Mouse (Mus musculus) forebrain, embryonic 15.5 days (tissue): ENCODE results near the gene Csnk2b. TPM values are rescaled to one million over a fixed set of nuclear protein-coding genes. Genes with fewer than 3 reads are reported as not detected.

Experiments used
- ATAC-seq: fragments of 200-750 bp; cut with Nextera tagmentation; replicated peaks from 2 replicates; pipeline ENCODE4 v1.8.0; 2017; ENCODE audit warnings: mild to moderate bottlenecking, moderate TSS enrichment, moderate library complexity
- H3K27ac ChIP-seq: fragments of 300-500 bp; sonication (generic); replicated peaks from 2 replicates; pipeline ENCODE4 v1.5.1; 2015; ENCODE audit warnings: mild to moderate bottlenecking, inconsistent platforms
- H3K27me3 ChIP-seq: fragments of 300-500 bp; sonication (generic); 2 replicates; pipeline ENCODE4 v1.6.1; 2015; ENCODE audit warnings: inconsistent platforms
- H3K36me3 ChIP-seq: fragments of 300-500 bp; sonication (generic); 2 replicates; pipeline ENCODE4 v1.6.1; 2015; ENCODE audit warnings: mild to moderate bottlenecking, inconsistent platforms
- H3K4me1 ChIP-seq: fragments of 300-500 bp; sonication (generic); 2 replicates; pipeline ENCODE4 v1.6.1; 2015; ENCODE audit warnings: inconsistent platforms
- H3K4me2 ChIP-seq: fragments of 300-500 bp; sonication (generic); replicated peaks from 2 replicates; pipeline ENCODE4 v1.6.1; 2015; ENCODE audit warnings: mild to moderate bottlenecking, inconsistent platforms
- H3K4me3 ChIP-seq: fragments of 300-500 bp; sonication (generic); 2 replicates; pipeline ENCODE4 v1.5.1; 2015; ENCODE audit warnings: mild to moderate bottlenecking, inconsistent platforms
- H3K9ac ChIP-seq: fragments of 300-500 bp; sonication (generic); replicated peaks from 2 replicates; pipeline ENCODE4 v1.6.1; 2015; ENCODE audit warnings: mild to moderate bottlenecking, inconsistent platforms
- H3K9me3 ChIP-seq: fragments of 300-500 bp; sonication (generic); 2 replicates; pipeline ENCODE4 v1.6.1; 2016; ENCODE audit warnings: inconsistent platforms
- WGBS: fragments of 180-500 bp; shearing (Covaris S2); methylation state at CpG from one replicate; pipeline ENCODE4 v1.1.7; 2015; ENCODE audit warnings: mixed read lengths; 5-methylcytosine and 5-hydroxymethylcytosine counted together
- polyA plus RNA-seq: library from polyadenylated mRNA; unstranded; fragments of >200 nt; fragmentation: Nextera tagmentation; extraction: Ambion mirVana; gene quantifications from 2 replicates; pipeline ENCODE4 v1.2.1, GENCODE M21; 2015

The Csnk2b gene
- polyA plus RNA-seq, 1 experiment from 2014 or later: 309 TPM

DNA sequence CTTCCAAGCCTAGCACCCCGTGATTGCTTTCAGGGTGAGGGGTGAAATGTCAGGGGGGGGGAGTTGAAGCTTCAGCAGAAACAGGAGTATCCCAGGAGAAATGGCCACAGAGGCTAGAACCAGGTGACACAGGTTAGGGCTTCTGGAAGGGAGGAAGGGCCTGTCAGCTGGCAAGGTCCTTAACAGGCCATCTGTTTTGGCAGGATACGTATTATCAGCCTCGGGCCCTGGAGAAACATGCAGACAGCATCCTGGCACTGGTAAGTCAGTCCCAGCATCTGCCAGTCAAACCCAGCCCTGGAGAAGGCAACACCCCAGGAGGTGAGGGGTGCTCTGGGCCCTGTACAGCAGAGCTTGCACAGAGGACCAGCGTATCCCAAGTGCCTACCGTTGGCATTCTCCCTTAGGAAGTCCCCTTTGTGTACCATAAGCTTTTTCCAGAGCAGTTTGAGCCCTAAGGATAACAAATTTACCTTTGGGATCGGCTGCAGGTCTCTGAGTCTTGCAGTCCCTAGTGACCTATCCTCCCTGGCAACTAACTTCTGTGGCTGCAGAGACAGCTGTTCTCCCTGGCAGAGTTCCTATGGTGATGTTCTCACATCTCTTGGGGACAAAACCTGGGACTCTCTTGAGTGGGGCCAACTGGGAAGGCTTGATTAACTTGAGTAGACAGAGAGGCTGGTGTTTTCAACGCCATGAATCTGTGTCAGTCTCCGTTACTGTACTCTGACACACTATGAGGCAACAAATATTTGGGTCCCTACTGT is 31.5 kb downstream of the Csnk2b start:
- ATAC-seq: peak; percentile 41
- H3K27me3 ChIP-seq: no peaks in the 10 kb centered on the region
- H3K9me3 ChIP-seq: no peaks in the 10 kb centered on the region
- peak overlapping the region; percentile 64 for H3K4me2 ChIP-seq
- H3K27ac ChIP-seq: peak overlapping the region; percentile 98
- H3K4me3 ChIP-seq: peak overlapping the region; percentile 58
- WGBS: 46% methylated on average over 8 of the region's 8 CpGs
- peaks cover 32% of the 10 kb centered on the region for H3K36me3 ChIP-seq
- peaks cover 19% of the 10 kb centered on the region for H3K4me1 ChIP-seq
- H3K9ac ChIP-seq: peak overlapping the region; percentile 73

DNA sequence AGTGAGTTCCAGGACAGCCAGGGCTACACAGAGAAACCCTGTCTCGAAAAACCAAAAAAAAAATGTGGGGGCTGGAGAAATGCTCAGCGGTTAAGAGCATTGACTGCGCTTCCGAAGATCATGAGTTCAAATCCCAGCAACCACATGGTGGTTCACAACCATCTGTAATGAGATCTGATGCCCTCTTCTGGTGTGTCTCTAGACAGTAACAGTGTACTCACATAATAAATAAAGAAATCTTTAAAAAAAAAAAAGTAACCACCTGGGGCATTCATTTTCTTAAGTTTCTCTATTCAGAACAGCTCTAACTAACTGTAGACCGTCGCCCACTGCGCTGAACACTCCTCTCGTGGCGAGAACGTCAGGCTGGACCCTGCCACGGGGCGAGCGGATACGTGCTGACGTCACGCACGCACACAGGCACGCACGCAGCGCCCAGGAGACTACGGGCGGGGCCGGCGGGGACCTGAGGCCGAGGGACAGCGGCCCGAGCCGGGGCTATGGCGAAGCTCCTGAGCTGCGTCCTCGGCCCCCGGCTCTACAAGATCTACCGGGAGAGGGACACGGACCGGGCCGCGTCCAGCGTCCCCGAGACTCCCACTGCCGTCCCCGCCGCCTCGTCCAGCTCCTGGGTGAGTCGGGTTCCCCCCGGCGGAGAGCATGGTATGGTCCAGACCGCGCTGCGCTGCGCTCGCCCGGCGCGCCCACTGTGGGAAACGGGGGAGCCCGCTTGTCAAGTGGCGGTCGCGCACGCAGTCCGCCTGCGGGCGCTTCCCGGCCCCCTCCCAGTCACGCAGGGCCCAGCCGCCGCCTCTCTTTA is 32.8 kb downstream of the Csnk2b start, which contains the start of gene Abhd16a:
Gene Abhd16a (plus strand): TSS at position 439 of the 820 bp plus-strand sequence.
- no peaks in the 10 kb centered on the region for H3K9me3 ChIP-seq
- WGBS: 3% methylated on average over 67 of the region's 67 CpGs
- peak within 1 kb of the TSS; percentile 98 for H3K27ac ChIP-seq
- H3K9ac ChIP-seq: peak within 1 kb of the TSS; percentile 73
- H3K4me3 ChIP-seq: peak within 1 kb of the TSS; percentile 58
- ATAC-seq: peak; percentile 97
- H3K4me1 ChIP-seq: peaks cover 19% of the 10 kb centered on the region
- peaks cover 21% of the 10 kb centered on the region for H3K36me3 ChIP-seq
- peak within 1 kb of the TSS; percentile 64 for H3K4me2 ChIP-seq
- no peaks in the 10 kb centered on the region for H3K27me3 ChIP-seq

DNA sequence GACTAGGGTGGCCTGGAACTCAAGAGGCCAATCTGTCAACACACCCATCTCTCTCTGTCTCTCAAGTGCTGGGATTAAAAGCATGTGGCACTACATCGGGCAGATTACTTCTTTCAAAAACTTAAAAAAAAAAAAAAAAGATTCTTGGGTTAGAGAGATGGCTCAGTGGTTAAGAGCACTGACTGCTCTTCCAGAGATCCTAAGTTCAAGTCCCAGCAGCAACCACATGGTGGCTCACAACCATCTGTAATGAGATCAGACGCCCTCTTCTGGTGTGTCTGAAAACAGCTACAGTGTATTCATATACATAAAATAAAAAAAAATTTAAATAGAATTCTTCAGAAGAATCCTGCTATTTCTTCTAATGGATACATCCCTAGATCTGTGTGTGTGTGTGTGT is 33.7 kb downstream of the Csnk2b start:
- no peak overlapping the region for H3K4me2 ChIP-seq
- no peak for ATAC-seq
- peak overlapping the region; percentile 55 for H3K27ac ChIP-seq
- no peaks in the 10 kb centered on the region for H3K27me3 ChIP-seq
- H3K36me3 ChIP-seq: peaks cover 14% of the 10 kb centered on the region
- no peak overlapping the region for H3K4me3 ChIP-seq
- peaks cover 19% of the 10 kb centered on the region for H3K4me1 ChIP-seq
- H3K9me3 ChIP-seq: no peaks in the 10 kb centered on the region
- 39% methylated on average over 2 of the region's 2 CpGs for WGBS
- no peak overlapping the region for H3K9ac ChIP-seq

DNA sequence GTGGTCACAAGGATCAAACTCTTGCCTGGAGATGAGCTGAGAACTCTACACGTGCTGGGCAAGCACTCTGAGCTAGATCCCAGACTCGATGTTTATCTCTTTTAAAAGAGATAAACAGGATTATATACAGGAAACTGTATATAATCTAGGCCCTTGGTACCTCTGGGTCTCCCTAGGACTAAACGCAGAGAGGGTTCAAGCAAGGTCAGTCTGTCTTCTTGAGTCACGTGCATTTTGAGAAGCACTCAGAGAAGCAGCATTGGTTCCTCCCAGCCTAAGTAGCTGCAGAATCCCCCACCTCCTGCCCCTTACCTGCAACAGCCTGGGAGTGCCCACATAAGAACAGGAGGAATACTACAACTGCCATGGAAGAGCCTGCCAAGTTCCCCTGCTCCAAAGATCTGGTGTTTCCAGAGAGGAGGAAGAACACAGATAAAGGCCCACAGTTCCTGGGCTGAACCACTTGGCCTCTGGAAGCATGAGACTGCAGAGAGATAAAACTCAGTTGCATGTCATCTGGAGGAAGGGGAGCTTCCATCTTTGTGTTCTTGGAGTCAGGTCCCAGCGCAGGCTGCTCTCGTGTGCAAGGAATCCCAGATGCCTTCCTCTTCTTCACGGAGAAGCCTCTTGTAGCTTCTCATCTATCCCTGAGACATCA is 36.5 kb downstream of the Csnk2b start, which contains the start of gene Ly6g6f:
Gene Ly6g6f (minus strand): TSS at position 403 of the 658 bp plus-strand sequence.
- H3K27ac ChIP-seq: no peak within 1 kb of the TSS
- no peaks in the 10 kb centered on the region for H3K36me3 ChIP-seq
- no peak for ATAC-seq
- H3K9me3 ChIP-seq: no peaks in the 10 kb centered on the region
- WGBS: 84% methylated on average over 7 of the region's 7 CpGs
- no peak within 1 kb of the TSS for H3K4me3 ChIP-seq
- peaks cover 7% of the 10 kb centered on the region for H3K4me1 ChIP-seq
- no peak within 1 kb of the TSS for H3K4me2 ChIP-seq
- no peaks in the 10 kb centered on the region for H3K27me3 ChIP-seq
- no peak within 1 kb of the TSS for H3K9ac ChIP-seq

DNA sequence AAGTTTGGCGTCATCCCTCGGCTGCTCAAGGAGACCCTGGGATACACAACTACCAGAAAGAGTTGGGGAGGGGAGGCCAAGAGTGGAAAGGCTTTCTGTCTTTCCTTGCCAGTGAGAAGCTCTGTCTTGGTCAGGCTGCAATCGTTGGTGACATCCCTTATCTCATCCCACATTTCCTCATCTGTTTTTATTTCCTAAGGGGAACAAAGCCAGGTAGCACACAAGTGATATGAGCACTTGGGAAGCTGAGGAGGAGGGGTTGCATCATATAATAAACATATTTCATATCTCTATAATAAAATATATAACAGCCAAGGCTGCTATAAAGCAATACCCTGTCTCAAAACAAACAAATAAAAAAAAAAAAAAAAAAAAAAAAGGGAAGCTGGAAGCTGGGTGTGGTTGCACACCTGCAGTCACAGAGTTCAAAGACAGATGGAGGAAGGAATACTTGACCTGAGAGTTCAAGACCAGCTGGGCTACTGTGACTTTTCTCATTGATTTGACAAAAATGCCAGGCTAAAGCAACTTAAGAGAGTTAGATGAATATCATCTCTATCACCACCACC is 37.8 kb downstream of the Csnk2b start:
- Histone ChIP-seq H3K27ac (no peak overlapping the region), H3K9ac (no peak overlapping the region), H3K9me3 (no peaks in the 10 kb centered on the region), H3K4me3 (no peak overlapping the region), H3K4me1 (no peaks in the 10 kb centered on the region), H3K27me3 (no peaks in the 10 kb centered on the region), H3K4me2 (no peak overlapping the region), H3K36me3 (no peaks in the 10 kb centered on the region)
- ATAC-seq: no peak
- 80% methylated on average over 3 of the region's 3 CpGs for WGBS

DNA sequence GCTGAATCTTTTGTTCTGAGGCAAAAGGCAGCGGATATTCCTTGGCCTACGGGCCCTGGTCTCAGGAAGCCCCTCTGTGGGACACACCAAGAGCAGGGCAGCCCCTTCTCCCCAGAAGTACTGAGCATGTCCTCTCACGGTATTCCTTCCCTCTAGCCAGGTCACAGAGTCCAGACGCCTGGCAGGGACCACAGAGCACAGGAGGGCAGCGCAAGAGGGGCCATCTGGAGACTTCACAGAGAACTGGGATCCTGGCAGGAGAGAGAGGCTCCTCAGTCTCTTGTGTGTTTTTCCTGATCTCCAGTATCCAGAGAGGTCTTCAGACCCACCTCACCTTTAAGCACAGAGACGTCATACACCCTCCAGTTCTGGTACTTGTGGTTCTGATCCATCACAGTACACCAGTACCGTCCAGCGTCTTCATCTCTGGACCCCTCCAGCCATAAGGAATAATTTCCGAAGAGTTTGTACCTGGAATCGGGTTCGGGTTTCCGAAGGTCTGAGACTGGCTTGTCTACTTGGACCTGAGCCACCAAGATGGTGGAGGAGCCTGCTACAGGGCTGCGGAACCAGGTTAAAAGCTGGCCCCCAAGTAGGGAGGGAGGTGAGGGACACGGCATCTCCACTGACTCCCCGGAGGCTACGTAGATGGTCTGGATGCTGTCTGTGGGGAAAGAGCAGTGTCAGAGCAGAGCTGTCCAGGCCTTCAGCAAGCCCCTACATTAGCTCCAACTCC is 38.8 kb downstream of the Csnk2b start:
- WGBS: 87% methylated on average over 16 of the region's 16 CpGs

DNA sequence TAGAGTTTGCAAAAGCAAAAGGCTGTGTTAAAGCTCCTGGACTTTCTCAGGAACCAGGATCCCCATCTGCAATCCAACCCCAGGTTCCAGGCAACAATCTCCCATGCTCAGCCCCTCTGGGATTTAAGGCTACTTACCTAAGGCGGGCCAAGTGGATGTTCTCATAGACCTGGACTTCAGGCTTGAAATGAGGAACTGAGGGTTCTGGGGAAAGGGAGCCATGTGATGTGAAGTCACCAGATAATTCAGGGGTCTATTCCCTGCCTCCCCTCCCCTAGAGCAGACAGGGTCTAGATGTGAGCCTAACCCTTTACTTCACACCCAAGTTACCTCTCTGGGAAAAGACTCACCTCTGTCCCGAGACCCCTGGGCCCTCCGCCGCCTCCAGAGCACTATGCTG is 41.1 kb downstream of the Csnk2b start:
- H3K9me3 ChIP-seq: no peaks in the 10 kb centered on the region
- 82% methylated on average over 4 of the region's 4 CpGs for WGBS
- no peaks in the 10 kb centered on the region for H3K36me3 ChIP-seq
- no peak overlapping the region for H3K4me3 ChIP-seq
- H3K27ac ChIP-seq: no peak overlapping the region
- H3K4me2 ChIP-seq: no peak overlapping the region
- no peaks in the 10 kb centered on the region for H3K27me3 ChIP-seq
- ATAC-seq: no peak
- no peak overlapping the region for H3K9ac ChIP-seq
- peaks cover 21% of the 10 kb centered on the region for H3K4me1 ChIP-seq

More for the DNA sequence above, 38.8 kb downstream of the Csnk2b start:
- Histone ChIP-seq H3K9ac (no peak overlapping the region), H3K36me3 (no peaks in the 10 kb centered on the region), H3K27ac (no peak overlapping the region), H3K27me3 (no peaks in the 10 kb centered on the region), H3K4me2 (no peak overlapping the region), H3K4me3 (no peak overlapping the region), H3K9me3 (no peaks in the 10 kb centered on the region), H3K4me1 (peaks cover 4% of the 10 kb centered on the region; the same call in 1 of the 2 replicates)
- ATAC-seq: no peak

DNA sequence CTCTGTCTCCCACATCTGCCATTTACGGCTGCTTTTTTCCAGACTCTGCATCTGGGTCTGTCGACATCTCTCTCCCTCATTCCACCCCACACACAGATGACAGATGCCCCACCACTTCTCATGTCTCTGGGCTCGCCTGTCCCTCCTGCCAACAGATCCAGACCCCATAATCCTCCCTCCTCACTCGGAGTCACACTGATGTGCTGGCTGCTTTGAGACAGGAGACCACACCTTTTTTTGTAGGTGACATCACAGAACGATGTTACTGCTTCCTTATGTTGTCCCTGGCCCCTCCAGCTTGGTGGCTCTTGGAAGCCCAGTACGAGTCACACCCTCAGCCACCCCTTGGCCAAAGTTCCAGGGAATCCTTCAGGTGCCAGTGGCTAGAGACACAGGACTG is 41.6 kb downstream of the Csnk2b start:
- Histone ChIP-seq H3K4me1 (peaks cover 21% of the 10 kb centered on the region), H3K9me3 (no peaks in the 10 kb centered on the region), H3K36me3 (no peaks in the 10 kb centered on the region), H3K27ac (no peak overlapping the region), H3K4me2 (no peak overlapping the region), H3K9ac (no peak overlapping the region), H3K4me3 (no peak overlapping the region), H3K27me3 (no peaks in the 10 kb centered on the region)
- no peak for ATAC-seq
- WGBS: 62% methylated on average over 6 of the region's 6 CpGs

DNA sequence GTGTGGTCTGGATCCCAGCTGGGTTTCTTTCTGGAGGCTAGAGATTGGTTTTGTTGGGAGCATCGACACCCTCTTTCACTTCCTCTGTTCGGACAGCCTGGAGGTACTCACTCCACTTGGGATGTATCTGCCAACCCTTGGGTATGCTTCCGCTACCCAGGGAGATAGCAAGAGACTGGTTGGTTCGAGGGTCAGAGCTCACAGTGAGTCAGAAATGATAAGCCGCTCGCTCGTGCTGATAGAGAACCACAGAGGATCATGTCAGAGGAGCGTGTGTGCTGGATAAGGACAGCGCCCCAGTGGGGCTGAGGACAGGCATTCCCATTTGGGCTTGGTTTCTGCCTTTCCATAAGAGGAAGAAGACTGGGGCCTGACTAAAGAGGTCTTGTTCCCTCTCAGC is 42.1 kb downstream of the Csnk2b start:
- no peaks in the 10 kb centered on the region for H3K9me3 ChIP-seq
- no peaks in the 10 kb centered on the region for H3K27me3 ChIP-seq
- H3K36me3 ChIP-seq: no peaks in the 10 kb centered on the region
- WGBS: 73% methylated on average over 9 of the region's 9 CpGs
- H3K4me2 ChIP-seq: no peak overlapping the region
- H3K27ac ChIP-seq: no peak overlapping the region
- peaks cover 21% of the 10 kb centered on the region for H3K4me1 ChIP-seq
- no peak overlapping the region for H3K9ac ChIP-seq
- ATAC-seq: no peak
- H3K4me3 ChIP-seq: no peak overlapping the region

DNA sequence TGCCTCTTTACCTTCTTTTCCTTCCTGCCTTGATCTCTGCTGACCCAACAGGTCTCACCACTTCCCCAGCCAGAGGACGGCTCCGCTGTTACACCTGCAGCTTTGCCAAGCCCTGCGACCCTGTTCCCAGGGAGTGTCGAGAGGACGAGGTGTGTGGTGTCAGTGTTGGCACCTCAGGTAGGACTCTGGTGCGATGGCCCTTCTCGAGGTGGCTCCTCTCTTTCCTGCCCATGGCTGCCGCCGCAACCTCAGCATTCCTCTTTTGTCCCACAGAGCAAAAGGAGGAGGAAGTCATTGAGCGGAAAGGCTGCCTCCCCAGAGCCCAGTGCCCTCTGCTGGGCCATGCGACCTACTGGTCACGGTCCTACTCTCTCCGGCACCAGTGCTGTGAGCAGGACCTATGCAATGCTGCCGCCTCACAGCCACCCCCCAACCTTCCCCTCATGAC is 44.0 kb downstream of the Csnk2b start, which contains the start of gene Ly6g6d:
Gene Ly6g6d (minus strand): TSS at position 280 of the 448 bp plus-strand sequence.
- Histone ChIP-seq H3K36me3 (no peaks in the 10 kb centered on the region), H3K4me1 (peaks cover 21% of the 10 kb centered on the region), H3K9me3 (no peaks in the 10 kb centered on the region), H3K4me3 (peak within 1 kb of the TSS; percentile 25), H3K27me3 (no peaks in the 10 kb centered on the region), H3K4me2 (peak within 1 kb of the TSS; percentile 34), H3K9ac (peak within 1 kb of the TSS; percentile 22; the same call in 1 of the 2 replicates), H3K27ac (peak within 1 kb of the TSS; percentile 74)
- 9% methylated on average over 14 of the region's 14 CpGs for WGBS
- ATAC-seq: no peak

DNA sequence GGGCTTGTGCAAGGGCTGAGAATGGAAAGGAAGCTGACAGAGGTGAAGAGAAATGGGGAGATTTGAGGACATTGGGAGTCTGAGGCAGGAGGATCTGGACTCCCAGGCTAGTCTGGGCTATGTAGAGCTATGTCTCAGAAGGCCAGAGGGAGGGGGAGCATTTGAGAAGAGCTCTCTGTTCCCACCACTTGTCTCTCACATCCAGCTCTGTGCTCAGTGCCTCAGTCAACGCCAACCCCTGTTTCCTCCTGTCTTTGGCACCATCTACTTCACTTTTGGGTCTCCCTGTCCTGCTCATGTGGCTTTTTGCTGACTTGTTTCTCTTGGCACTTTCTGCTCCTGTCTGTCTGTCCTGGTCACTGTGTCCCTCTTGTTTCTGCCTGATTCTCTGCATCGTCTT is 44.6 kb downstream of the Csnk2b start:
- Histone ChIP-seq H3K4me3 (peak overlapping the region; percentile 25), H3K9ac (peak overlapping the region; percentile 22; the same call in 1 of the 2 replicates), H3K27me3 (no peaks in the 10 kb centered on the region), H3K4me1 (peaks cover 21% of the 10 kb centered on the region), H3K27ac (peak overlapping the region; percentile 74), H3K36me3 (no peaks in the 10 kb centered on the region), H3K4me2 (peak overlapping the region; percentile 34), H3K9me3 (no peaks in the 10 kb centered on the region)
- ATAC-seq: peak; percentile 29; the same call in 1 of the 2 replicates
- 45% methylated on average over 2 of the region's 2 CpGs for WGBS
